Mouse (Mus musculus) lung, adult 18-20 months (tissue): ENCODE results near the gene Pip4k2a.
A peak's percentile ranks its signal among the peaks of the same experiment; 100 is the strongest.
"Not testable (repeated sequence)": the region's sequence is repeated elsewhere in the genome, so short reads cannot be mapped to it uniquely, and the experiment has no call there.

ENCODE experiments used
- DNase-seq, 2 experiments: peaks; one replicate each; pipeline ENCODE4 v3.0.0; 2022; ENCODE audit warnings: mixed read lengths in 2 of 2

The Pip4k2a gene

GRCm38 (mm10) chr2:18998054-18998478 lies at the start of gene Pip4k2a, which contains the start of gene 4930426L09Rik:
Gene Pip4k2a (minus strand): TSS chr2:18998126.
Gene 4930426L09Rik (plus strand): TSS chr2:18998343.
- peak; percentile 92 to 94 for DNase-seq

- no peak for DNase-seq
Observed at GRCm38 (mm10) chr2:19037907-19038570, 40.1 kb upstream of the Pip4k2a start.

GRCm38 (mm10) chr2:19037430-19037829 lies 39.5 kb upstream of the Pip4k2a start:
- no peak for DNase-seq

- no peak for DNase-seq
Observed at GRCm38 (mm10) chr2:19024807-19025206, 26.9 kb upstream of the Pip4k2a start.

GRCm38 (mm10) chr2:19018034-19018433 lies 20.1 kb upstream of the Pip4k2a start:
- DNase-seq, result no peak

- no peak for DNase-seq
Observed at GRCm38 (mm10) chr2:19016839-19017238, 18.9 kb upstream of the Pip4k2a start.

GRCm38 (mm10) chr2:19016348-19016747 lies 18.4 kb upstream of the Pip4k2a start:
- DNase-seq, result no peak

GRCm38 (mm10) chr2:19011443-19011842 lies 13.5 kb upstream of the Pip4k2a start:
- no peak for DNase-seq

- DNase-seq, result not testable (repeated sequence)
Observed at GRCm38 (mm10) chr2:19010541-19010940, 12.6 kb upstream of the Pip4k2a start.

- no peak for DNase-seq
Observed at GRCm38 (mm10) chr2:19007580-19007979, 9.7 kb upstream of the Pip4k2a start.

GRCm38 (mm10) chr2:19006124-19006523 lies 8.2 kb upstream of the Pip4k2a start:
- DNase-seq, result no peak

- DNase-seq, result peak; percentile 55 to 63
Observed at GRCm38 (mm10) chr2:19004801-19005200, 6.9 kb upstream of the Pip4k2a start.

- DNase-seq, result no peak
Observed at GRCm38 (mm10) chr2:18999395-18999794, 1.5 kb upstream of the Pip4k2a start.

GRCm38 (mm10) chr2:18997387-18997971 lies 447 bp downstream of the Pip4k2a start:
- no peak for DNase-seq

- peak; percentile 10 to 20 for DNase-seq
Observed at GRCm38 (mm10) chr2:18996451-18997211, 1.3 kb downstream of the Pip4k2a start.

- DNase-seq, result no peak
Observed at GRCm38 (mm10) chr2:18992512-18993510, 5.1 kb downstream of the Pip4k2a start.

GRCm38 (mm10) chr2:18988885-18989284 lies 9.0 kb downstream of the Pip4k2a start:
- DNase-seq, result no peak

- no peak for DNase-seq
Observed at GRCm38 (mm10) chr2:18985506-18985905, 12.4 kb downstream of the Pip4k2a start.

- peak; percentile 69 to 74 for DNase-seq
Observed at GRCm38 (mm10) chr2:18984095-18984847, 13.7 kb downstream of the Pip4k2a start.

- DNase-seq, result no peak
Observed at GRCm38 (mm10) chr2:18983546-18983945, 14.4 kb downstream of the Pip4k2a start.

- no peak for DNase-seq
Observed at GRCm38 (mm10) chr2:18982581-18982980, 15.3 kb downstream of the Pip4k2a start.

GRCm38 (mm10) chr2:18979675-18980074 lies 18.3 kb downstream of the Pip4k2a start:
- no peak for DNase-seq
